ENCODE assay signal across 27 mouse cellular contexts in the genomic region with DNA sequence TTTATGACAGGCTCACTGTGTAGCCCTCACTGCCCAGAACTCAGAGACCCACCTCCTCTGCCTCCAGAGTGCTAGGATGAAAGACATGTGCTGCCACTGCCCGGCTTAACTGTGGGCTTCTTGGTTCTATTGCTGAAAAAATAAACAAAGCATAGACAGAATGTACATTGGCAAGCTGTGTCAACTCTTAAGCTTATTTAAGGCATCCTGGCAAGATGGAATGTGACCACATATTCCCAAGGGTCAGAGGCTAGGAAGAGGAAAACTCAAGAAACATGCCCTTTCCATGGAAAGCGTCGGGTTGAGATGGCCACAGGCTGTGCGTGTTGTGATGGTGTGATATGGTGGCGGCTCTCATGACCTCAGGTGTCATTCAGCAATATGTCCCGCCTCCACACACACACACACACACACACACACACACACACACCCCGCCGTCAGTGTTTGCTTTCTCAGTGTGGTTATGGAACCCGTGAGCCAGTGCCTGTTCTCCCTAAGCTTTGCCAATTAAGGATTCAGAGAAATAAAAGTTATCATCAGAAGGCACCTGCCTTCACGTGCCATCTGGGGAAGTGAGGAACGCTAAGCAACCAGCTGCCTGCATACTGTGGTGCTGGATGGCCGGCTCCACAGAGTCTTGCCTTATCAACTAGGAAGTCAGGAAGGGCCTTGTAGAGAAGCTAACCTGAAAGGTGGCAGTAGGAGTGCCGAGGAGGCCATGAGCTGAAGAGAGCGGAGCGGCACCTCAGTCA.
DNase-seq lines count a peak whose midpoint lies in the region; ATAC-seq and TF ChIP-seq lines count a peak whose summit lies in the region.
"Had no signal": no experiment of that assay in that cellular context is flagged by ENCODE, and none has a peak within 500 bp of the region (broad histone marks: within the 10 kb centered on the region; RNA-seq: fewer than 3 reads in every experiment).

No protein-coding gene starts in this region.

- H3K4me1 ChIP-seq in kidney, postnatal 0 days (replicated peaks; ENCODE audit: insufficient read depth, low read length) = peaks cover 4% of the 10 kb centered on the region; the same call in 1 of the 2 replicates
- peaks cover 9% of the 10 kb centered on the region; the same call in 1 of the 2 replicates for H3K4me1 ChIP-seq in kidney, embryonic 15.5 days
- 0 out of 2 replicates have a peak, but pooled peaks cover 9% of the 10 kb centered on the region for H3K4me1 ChIP-seq in neural tube, embryonic 15.5 days
- H3K4me1 ChIP-seq: midbrain, embryonic 10.5 days had no signal

- H3K4me3 ChIP-seq in kidney, postnatal 0 days (replicated peaks; ENCODE audit: low read depth, low read length) = no peak overlapping the region
- H3K4me3 ChIP-seq in kidney, embryonic 15.5 days (replicated peaks) = no peak overlapping the region
- H3K4me3 ChIP-seq in neural tube, embryonic 15.5 days (replicated peaks) = no peak overlapping the region
- H3K4me3 ChIP-seq: heart, embryonic 15.5 days; limb, embryonic 12.5 days; lung, embryonic 15.5 days; midbrain, embryonic 10.5 days; midbrain, embryonic 15.5 days had no signal

- 72% methylated on average over 15 of the region's 15 CpGs for WGBS in kidney, postnatal 0 days
- WGBS in kidney, embryonic 15.5 days = 73% methylated on average over 15 of the region's 15 CpGs
- 89% methylated on average over 15 of the region's 15 CpGs for WGBS in neural tube, embryonic 15.5 days

- no peak for DNase-seq in kidney, postnatal 0 days (ENCODE audit: low spot score)
- DNase-seq in NIH3T3 (ENCODE audit: low read depth) = peak; percentile 63
- DNase-seq in c-Kit-positive CD71-positive TER-119-positive erythroid progenitor cells, embryonic 14.5 days (ENCODE audit: low spot score) = peak; percentile 68
- no peak for DNase-seq in heart, adult 9 months (ENCODE audit: low spot score in 2 of 2)
- DNase-seq in urinary bladder, postnatal 36 days (ENCODE audit: low spot score in 2 of 2) = no peak
- DNase-seq: adrenal gland, postnatal 10 days; cerebellum, adult 18-20 months; cerebellum, postnatal 10 days; gastrocnemius, postnatal 36 days; kidney, adult 2 months; kidney, postnatal 10 days; spleen, adult 18-20 months; thymus, adult 2 months; thymus, postnatal 36 days had no signal

- no peak overlapping the region for H3K9ac ChIP-seq in kidney, postnatal 0 days (ENCODE audit: low read depth, low read length)
- no peak overlapping the region for H3K9ac ChIP-seq in kidney, embryonic 15.5 days
- no peak overlapping the region for H3K9ac ChIP-seq in neural tube, embryonic 15.5 days (replicated peaks)
- H3K9ac ChIP-seq: heart, embryonic 15.5 days; limb, embryonic 12.5 days; lung, embryonic 15.5 days; midbrain, embryonic 15.5 days had no signal

- H3K27me3 ChIP-seq in kidney, postnatal 0 days (ENCODE audit: insufficient read depth, low read length) = no peaks in the 10 kb centered on the region
- no peaks in the 10 kb centered on the region for H3K27me3 ChIP-seq in kidney, embryonic 15.5 days
- H3K27me3 ChIP-seq in neural tube, embryonic 15.5 days (replicated peaks) = no peaks in the 10 kb centered on the region
- H3K27me3 ChIP-seq: heart, embryonic 15.5 days; limb, embryonic 12.5 days; lung, embryonic 15.5 days; midbrain, embryonic 15.5 days; Patski had no signal

- no peaks in the 10 kb centered on the region for H3K9me3 ChIP-seq in kidney, postnatal 0 days (replicated peaks; ENCODE audit: low read length)
- H3K9me3 ChIP-seq in kidney, embryonic 15.5 days (replicated peaks) = no peaks in the 10 kb centered on the region
- H3K9me3 ChIP-seq in neural tube, embryonic 15.5 days (replicated peaks) = no peaks in the 10 kb centered on the region
- H3K9me3 ChIP-seq: G1E; heart, embryonic 15.5 days; limb, embryonic 12.5 days; lung, embryonic 15.5 days; midbrain, embryonic 15.5 days had no signal

- ATAC-seq in kidney, postnatal 0 days (replicated peaks; ENCODE audit: low FRiP score, low read depth) = no peak
- ATAC-seq in kidney, embryonic 15.5 days (replicated peaks; ENCODE audit: low FRiP score) = no peak
- 0 out of 2 replicates have a peak, but pooled peaks have one; percentile 11 for ATAC-seq in megakaryocyte-erythroid progenitor cell, adult 5-6 weeks (replicated peaks; ENCODE audit: low FRiP score, low TSS enrichment, poor library complexity, severe bottlenecking)
- ATAC-seq in neural tube, embryonic 15.5 days (ENCODE audit: low FRiP score) = no peak
- ATAC-seq: forebrain, embryonic 14.5 days; hindbrain, embryonic 16.5 days; midbrain, embryonic 15.5 days; Patski had no signal

- H3K36me3 ChIP-seq in kidney, postnatal 0 days (ENCODE audit: insufficient read depth, low read length) = peaks cover 22% of the 10 kb centered on the region; the same call in 1 of the 2 replicates
- peaks cover 46% of the 10 kb centered on the region for H3K36me3 ChIP-seq in kidney, embryonic 15.5 days
- H3K36me3 ChIP-seq in neural tube, embryonic 15.5 days = peaks cover 26% of the 10 kb centered on the region

- 0 out of 2 replicates have a peak overlapping the region, but pooled peaks have one; percentile 13 for H3K27ac ChIP-seq in kidney, postnatal 0 days
- no peak overlapping the region for H3K27ac ChIP-seq in kidney, embryonic 15.5 days
- H3K27ac ChIP-seq in neural tube, embryonic 15.5 days (replicated peaks) = no peak overlapping the region
- H3K27ac ChIP-seq: heart, embryonic 15.5 days; limb, embryonic 12.5 days; lung, embryonic 15.5 days; midbrain, embryonic 10.5 days; midbrain, embryonic 15.5 days had no signal

- no peak for TF ChIP-seq CTCF in kidney, postnatal 0 days (IDR thresholded peaks at IDR 0.05; ENCODE audit: low read depth)

- no peak overlapping the region for H3K4me2 ChIP-seq in kidney, postnatal 0 days (ENCODE audit: low read length)
- H3K4me2 ChIP-seq in kidney, embryonic 15.5 days = no peak overlapping the region
- H3K4me2 ChIP-seq in neural tube, embryonic 15.5 days = no peak overlapping the region
- H3K4me2 ChIP-seq: heart, embryonic 15.5 days; limb, embryonic 12.5 days; liver, embryonic 11.5 days; lung, embryonic 15.5 days; midbrain, embryonic 15.5 days had no signal

Comparison
In these comparisons a context has a peak if more than half of its experiments do, and no peak if none do; other contexts are left out.
1. DNase-seq: peak in NIH3T3 (single experiment) and c-Kit-positive CD71-positive TER-119-positive erythroid progenitor cells, embryonic 14.5 days (single experiment); none in kidney, postnatal 0 days (single experiment), heart, adult 9 months (0 of 2) and urinary bladder, postnatal 36 days (0 of 2).